Mouse (Mus musculus) lung, postnatal 10 days (tissue): ENCODE measurements at regions not wholly inside any gene's neighbourhood (a gene's known extent, or its start where the extent isn't known, plus 50 kb on each side); places are given as distances from the start of the nearest gene placed in this dataset.

Experiments
- DNase-seq: peaks from one replicate; pipeline ENCODE4 v3.0.0; 2021

DNA sequence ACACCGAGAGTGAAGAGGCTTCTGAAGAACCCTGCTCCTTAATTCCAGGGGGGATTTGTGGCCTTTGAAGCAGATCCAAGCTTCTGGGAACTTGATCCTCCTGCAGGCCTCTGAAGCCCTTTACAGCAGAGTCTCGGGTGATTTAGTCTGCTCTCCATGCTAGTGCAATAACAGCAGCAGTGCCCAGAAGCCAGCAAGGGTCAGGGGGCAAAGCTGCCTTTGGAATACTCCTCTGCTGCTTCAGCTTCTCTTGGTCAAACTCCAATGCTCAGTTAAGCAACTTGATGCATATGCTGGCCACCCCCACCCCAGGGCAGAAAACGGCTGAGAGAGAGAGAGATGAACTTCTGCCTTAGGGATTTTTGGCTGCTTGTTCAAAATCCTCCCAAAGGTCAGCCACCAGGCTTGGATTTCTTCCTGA, 82.8 kb upstream of the N4bp1 start:
- peak; percentile 2 for DNase-seq

DNA sequence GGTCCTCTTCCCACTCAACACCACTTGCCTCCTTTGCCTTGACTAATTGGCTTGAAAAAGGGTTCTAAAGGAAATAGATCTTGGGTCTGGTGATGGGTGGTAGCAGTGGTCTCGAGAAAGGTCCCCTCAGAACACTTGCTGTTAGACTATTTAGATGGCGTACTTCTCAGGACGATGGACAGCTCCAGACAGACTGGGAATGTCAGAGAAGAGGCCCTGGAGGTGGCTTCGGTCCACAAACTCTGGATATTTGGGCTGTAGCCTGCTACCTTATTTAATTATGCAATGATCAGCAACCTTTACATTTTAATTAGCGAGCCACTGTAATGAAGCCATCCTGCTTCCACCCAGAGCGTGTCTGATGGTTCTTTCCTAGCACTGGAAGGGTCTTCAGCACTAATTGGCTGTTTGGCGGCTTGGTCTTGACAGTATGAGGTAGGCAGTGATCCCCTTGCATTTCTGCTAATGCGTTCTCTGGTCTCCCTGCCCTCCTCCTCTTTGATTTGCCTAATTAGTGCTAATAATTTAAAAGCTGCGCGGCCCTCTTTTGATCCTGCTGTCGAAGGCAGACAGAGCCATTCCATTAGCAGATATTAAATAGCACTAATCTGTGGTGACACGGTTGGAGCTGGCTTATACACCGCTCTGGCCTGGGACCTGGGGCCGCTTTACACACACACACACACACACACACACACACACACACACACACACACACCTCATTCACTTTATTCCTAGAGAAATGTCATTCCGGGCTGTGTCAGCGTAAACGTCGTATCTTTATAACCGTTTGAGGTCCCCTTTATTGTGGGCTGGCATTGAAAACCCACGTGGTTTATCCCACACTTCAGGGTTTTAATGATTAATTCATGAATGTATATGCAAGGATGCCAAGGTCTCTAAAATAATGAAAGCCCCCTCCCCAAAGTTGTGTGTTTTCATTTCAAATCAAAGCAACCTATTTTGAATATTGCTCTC, 76.4 kb upstream of the N4bp1 start:
- no peak for DNase-seq
